Mouse (Mus musculus): ENCODE results near the gene Ddx19a. TPM values are rescaled to one million over a fixed set of nuclear protein-coding genes. Genes with fewer than 3 reads are reported as not detected.
"Not testable (repeated sequence)": the region's sequence is repeated elsewhere in the genome, so short reads cannot be mapped to it uniquely, and the experiment has no call there.

The Ddx19a gene
- 26.0 to 30.5 TPM (median 27.2 TPM) in 3 replicates for total RNA-seq (2017)

GRCm38 (mm10) chr8:110997547-110998531, at the start of gene Ddx19a:
Gene Ddx19a (minus strand): TSS chr8:110997800.
- peak; percentile 94 for ATAC-seq (replicated peaks; ENCODE audit: insufficient number of reproducible peaks, low FRiP score, low TSS enrichment, poor library complexity, severe bottlenecking)

- ATAC-seq (replicated peaks; ENCODE audit: insufficient number of reproducible peaks, low FRiP score, low TSS enrichment, poor library complexity, severe bottlenecking) = no peak
These were observed 46.6 kb upstream of the Ddx19a start for GRCm38 (mm10) chr8:111044003-111044734.

GRCm38 (mm10) chr8:111042546-111042945, 44.9 kb upstream of the Ddx19a start:
- ATAC-seq (replicated peaks; ENCODE audit: insufficient number of reproducible peaks, low FRiP score, low TSS enrichment, poor library complexity, severe bottlenecking) = 0 out of 2 replicates have a peak, but pooled peaks have one; percentile 25

DNA sequence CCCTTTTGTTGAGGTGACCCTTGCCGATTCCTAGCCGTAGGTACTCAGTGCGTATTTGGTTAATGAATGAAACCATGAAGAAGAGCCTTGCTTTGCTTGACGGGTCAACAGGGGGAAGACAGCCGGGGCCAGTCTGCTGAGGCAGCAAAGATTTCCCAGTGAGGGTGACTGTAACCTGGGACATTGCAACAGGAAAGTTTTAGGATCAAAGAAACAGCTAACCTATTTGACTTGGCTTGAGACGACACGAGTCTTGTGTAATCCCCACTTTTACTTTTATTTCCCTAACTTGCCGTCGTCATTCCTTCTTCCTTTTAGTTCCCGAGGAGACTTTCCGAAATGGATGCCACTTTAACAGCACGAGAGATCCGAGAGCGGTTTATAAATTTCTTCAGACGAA, 39.0 kb upstream of the Ddx19a start:
- ATAC-seq (replicated peaks; ENCODE audit: insufficient number of reproducible peaks, low FRiP score, low TSS enrichment, poor library complexity, severe bottlenecking) = no peak

DNA sequence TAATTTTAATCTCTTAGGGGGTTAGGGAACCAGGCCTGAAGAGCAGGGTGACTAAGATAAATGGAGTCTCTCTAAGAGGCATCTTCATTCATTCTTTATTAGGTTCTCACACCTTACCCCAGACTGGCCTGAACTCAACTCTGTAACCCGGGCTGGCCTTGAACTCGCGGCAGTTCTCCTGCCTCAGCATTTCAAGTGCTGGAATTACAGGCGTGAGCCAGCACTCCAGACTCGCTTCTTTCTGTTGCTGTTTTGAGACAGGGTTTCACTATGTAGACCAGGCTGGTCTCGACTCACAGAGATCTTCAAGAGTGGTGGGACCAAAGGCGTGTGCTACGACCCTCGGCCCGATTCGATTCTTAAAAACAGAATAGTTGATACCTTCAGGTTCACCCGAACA, 36.7 kb upstream of the Ddx19a start:
- ATAC-seq (replicated peaks; ENCODE audit: insufficient number of reproducible peaks, low FRiP score, low TSS enrichment, poor library complexity, severe bottlenecking) = no peak

GRCm38 (mm10) chr8:111033482-111034215, 36.0 kb upstream of the Ddx19a start:
- peak; percentile 99 for ATAC-seq (replicated peaks; ENCODE audit: insufficient number of reproducible peaks, low FRiP score, low TSS enrichment, poor library complexity, severe bottlenecking)

DNA sequence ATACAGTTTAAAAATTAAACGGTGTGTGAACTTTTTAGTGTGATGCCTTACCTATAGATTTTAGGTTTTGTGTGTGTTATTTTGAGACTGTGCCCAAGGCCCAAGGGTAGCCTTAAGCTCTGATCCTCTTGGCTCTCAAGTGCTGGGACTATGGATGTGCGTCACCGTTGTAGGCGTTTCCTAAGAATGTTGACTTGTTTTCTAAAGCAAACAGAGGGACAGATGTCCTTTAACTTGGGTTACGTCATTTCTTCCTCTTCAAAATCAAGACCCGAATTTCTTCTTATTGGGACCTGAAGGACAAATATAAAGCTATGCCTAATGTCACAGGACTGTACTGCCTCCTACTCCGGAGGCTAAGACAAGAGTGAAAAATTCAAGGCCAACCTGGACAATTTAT, 35.3 kb upstream of the Ddx19a start, which contains the start of gene Aars:
Gene Aars, plus strand, starts transcription at position 229 of the 400 bp plus-strand sequence.
- ATAC-seq (replicated peaks; ENCODE audit: insufficient number of reproducible peaks, low FRiP score, low TSS enrichment, poor library complexity, severe bottlenecking) = no peak

DNA sequence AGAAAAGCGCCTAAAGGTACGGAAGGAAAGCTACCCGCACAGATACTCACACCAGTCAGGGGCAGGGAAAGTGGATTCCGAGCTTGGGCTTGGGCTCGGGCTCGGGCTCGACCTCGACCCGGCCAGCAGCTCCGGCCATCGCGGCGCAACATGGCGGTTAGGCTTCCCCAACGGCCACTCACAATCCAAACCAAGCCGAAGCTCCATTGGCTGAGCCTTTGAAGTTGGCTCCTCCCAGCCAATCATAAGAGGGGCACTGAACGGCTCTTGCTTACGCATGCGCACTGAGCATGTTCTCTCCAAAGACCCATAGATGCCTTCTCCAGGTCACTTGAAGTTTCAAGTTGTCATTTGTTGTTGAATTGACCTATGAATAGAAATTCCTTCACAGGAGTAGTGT, 34.0 kb upstream of the Ddx19a start, which contains the start of gene Ddx19b:
Gene Ddx19b, minus strand, starts transcription at position 180 of the 400 bp plus-strand sequence.
- no peak for ATAC-seq (replicated peaks; ENCODE audit: insufficient number of reproducible peaks, low FRiP score, low TSS enrichment, poor library complexity, severe bottlenecking)

- ATAC-seq (replicated peaks; ENCODE audit: insufficient number of reproducible peaks, low FRiP score, low TSS enrichment, poor library complexity, severe bottlenecking) = no peak
These were observed 32.4 kb upstream of the Ddx19a start for GRCm38 (mm10) chr8:111030045-111030444.

GRCm38 (mm10) chr8:111029589-111029988, 32.0 kb upstream of the Ddx19a start:
- no peak for ATAC-seq (replicated peaks; ENCODE audit: insufficient number of reproducible peaks, low FRiP score, low TSS enrichment, poor library complexity, severe bottlenecking)

GRCm38 (mm10) chr8:111027391-111027937, 29.9 kb upstream of the Ddx19a start:
- peak; percentile 93 for ATAC-seq (replicated peaks; ENCODE audit: insufficient number of reproducible peaks, low FRiP score, low TSS enrichment, poor library complexity, severe bottlenecking)

DNA sequence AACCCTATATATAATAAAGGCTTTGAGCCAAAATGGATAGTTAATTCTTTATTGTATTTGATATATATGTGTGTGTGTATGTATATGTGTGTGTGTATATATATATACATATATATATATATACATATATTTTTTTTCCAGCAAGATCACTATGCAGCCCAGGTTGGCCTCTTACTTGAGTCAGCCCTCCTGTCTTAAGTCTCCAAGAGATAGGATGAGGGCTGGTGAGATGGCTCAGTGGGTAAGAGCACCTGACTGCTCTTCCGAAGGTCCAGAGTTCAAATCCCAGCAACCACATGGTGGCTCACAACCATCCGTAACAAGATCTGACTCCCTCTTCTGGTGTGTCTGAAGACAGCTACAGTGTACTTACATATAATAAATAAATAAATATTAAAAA, 29.0 kb upstream of the Ddx19a start:
- not testable (repeated sequence) for ATAC-seq (replicated peaks; ENCODE audit: insufficient number of reproducible peaks, low FRiP score, low TSS enrichment, poor library complexity, severe bottlenecking)

GRCm38 (mm10) chr8:111010230-111010991, 12.8 kb upstream of the Ddx19a start:
- ATAC-seq (replicated peaks; ENCODE audit: insufficient number of reproducible peaks, low FRiP score, low TSS enrichment, poor library complexity, severe bottlenecking) = not testable (repeated sequence)

- no peak for ATAC-seq (replicated peaks; ENCODE audit: insufficient number of reproducible peaks, low FRiP score, low TSS enrichment, poor library complexity, severe bottlenecking)
These were observed 764 bp downstream of the Ddx19a start for GRCm38 (mm10) chr8:110996641-110997430.

GRCm38 (mm10) chr8:110990017-110990416, 7.6 kb downstream of the Ddx19a start:
- ATAC-seq (replicated peaks; ENCODE audit: insufficient number of reproducible peaks, low FRiP score, low TSS enrichment, poor library complexity, severe bottlenecking) = no peak

DNA sequence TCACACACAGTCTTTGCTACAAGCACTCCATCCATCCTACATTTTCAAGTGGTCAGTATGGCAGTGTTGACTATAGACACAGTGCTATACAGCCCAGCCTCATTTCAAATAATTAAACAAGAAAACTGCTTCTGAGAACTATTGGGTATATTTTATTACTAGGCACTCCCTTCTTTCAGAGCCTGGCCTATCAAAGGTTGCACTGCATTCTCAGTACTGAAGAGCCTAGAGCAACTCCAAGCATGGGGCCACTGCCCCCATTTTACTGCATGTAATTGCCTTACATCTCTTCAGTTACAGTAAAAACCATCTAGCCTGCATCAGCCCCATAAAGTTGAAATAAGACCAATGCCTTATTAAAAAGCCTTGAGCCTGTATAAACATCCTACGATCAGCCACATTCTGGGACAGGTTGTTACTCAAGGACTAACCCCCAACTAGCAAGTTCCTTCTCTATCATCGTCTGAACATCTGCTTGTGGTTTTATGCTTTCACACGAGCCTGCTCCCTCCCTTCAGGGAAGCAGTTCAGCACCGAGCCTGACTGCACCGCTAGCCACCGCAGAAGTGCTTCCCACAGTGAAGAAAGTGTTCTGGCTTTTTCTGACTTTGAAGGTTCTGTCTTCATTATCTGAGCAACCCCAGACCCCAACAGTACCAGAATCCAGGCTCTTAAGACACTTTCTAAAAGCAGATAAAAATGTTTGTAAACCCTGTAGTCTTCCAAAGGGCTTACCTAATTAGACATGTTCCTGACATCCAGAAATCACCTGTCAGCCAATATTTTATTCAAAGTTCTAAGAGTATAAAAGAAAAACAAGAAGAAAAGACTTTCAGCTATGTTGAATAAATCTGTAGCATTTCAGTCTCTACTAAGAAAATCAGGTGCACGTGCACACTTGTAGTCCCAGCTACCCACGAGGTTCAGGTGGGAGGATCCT, 9.5 kb downstream of the Ddx19a start:
- ATAC-seq (replicated peaks; ENCODE audit: insufficient number of reproducible peaks, low FRiP score, low TSS enrichment, poor library complexity, severe bottlenecking) = no peak
